Mouse (Mus musculus) mammary gland, adult 2 months (tissue): ENCODE measurements around the gene Olfr1411. TPM values are rescaled to one million over a fixed set of nuclear protein-coding genes. Genes with fewer than 3 reads are reported as not detected.

Experiments
- polyA plus RNA-seq: library from polyadenylated mRNA; depleted of rRNA; stranded (reverse); fragments of >200 nt; gene quantifications from 2 replicates; pipeline ENCODE4 v1.2.3, GENCODE M21; 2012; ENCODE audit warnings: low replicate concordance; rRNA removed

Olfr1411 gene
- polyA plus RNA-seq = not detected in 2 replicates

DNA sequence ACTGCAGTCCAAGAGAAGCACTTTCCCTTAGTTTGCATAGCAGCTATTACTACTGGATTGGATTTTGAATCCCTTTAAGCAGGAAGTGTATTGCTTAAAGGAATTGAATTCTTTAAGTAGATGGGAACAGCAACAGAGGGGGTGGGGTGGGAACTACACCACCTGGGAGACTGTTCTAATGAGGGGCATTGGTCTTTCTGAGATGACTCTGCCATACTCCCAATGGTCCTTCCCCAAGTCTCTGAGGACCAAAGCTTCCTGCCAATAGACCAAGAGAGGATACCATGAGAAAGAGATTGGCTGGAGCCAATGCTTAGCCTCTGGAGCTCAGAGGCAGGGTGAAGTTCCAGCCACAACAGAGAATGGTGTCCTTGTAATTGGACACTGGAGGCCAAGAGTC, at the start of gene Olfr1411:
TSS of gene Olfr1411 (plus strand) at position 301 of the 400 bp plus-strand sequence.

GRCm38 (mm10) chr1:92571022-92571421, 23.2 kb upstream of the Olfr1411 start, which contains the start of gene Olfr1413:
Gene Olfr1413 (plus strand): TSS chr1:92571322.

DNA sequence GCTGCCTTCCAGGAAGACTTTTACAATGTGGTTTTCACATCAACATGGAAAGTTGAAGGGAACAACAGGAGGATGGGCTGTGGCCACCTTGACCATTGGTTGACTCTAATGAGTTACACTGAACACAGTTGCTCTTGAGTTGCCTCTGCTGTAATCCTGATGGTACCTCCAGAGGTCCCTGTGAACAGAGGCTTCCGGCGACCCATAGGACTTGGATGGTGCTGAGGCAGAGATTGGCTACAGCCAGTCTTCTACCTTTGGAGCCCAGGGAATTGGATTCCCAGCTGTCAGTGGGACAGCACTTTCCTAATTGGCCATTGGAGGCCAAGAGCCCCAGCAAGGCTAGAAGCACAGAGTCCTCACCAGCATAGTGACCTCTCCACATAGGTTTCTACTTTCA, 8.7 kb upstream of the Olfr1411 start, which contains the start of gene Olfr1412:
TSS of gene Olfr1412 (plus strand) at position 301 of the 400 bp plus-strand sequence.

DNA sequence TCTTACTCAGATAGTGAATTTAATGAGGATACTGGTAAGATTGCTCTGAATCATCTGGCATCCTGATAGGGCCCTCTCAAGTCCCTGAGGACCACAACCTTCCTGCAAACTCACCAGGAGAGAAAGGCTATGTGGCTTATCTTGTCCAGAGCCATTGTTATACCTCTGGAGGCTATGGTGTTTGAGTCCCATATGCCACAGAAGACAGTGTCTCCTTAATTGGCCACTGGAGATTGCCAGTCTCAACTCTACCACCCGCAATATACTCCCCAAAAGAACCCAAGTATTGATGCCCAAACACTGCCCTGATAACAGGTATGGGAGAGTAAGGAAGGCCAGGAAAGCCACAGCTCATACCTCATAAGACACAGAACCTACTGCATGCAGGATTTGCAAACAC, 11.3 kb downstream of the Olfr1411 start, which contains the start of gene Olfr1410:
TSS of gene Olfr1410 (plus strand) at position 301 of the 400 bp plus-strand sequence.

GRCm38 (mm10) chr1:92617488-92617887, 23.3 kb downstream of the Olfr1411 start, which contains the start of gene Olfr12:
Gene Olfr12 (plus strand): TSS chr1:92617788.

DNA sequence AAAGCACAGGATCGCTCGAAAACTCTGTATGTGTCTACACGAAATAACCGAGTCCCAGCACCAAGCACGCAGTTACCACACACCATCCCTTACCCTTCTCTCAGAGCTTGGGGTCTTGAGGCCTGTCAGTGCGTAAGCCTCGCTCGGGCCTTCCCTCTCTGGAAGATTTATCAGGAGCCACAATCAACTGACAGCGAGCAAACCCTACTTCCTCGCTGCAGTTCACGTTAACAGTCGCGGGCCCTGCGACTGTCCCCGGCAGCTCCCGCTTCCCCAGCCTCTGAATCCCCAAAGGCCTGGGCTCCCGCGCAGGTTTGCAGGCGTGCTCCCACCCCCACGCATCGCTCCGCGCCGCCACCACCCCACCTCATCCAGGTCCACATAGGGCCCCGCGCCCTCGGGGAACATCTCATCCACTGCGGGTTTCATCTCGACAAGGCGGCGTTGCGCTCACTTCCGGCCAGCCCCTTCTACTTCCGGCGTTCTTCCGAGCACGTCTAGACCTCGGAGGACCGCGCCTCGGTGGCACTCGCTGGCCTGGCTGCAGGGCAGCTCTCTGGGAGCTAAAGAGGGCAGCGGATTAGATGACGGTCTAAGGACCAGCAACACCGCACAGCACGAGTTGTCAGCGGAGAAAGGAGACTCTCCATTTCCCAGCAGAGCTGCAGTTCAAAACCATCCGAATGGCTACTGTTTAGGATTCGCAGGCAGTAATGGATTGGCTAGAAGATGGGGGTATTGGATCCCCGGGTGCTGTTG, 47.5 kb downstream of the Olfr1411 start, which contains the start of gene Cops9:
TSS of gene Cops9 (minus strand) at position 472 of the 759 bp plus-strand sequence.

Other genes starting within 250 kb of the Olfr1411 start
- gene Ndufa10, start 120.6 kb upstream of the Olfr1411 start, polyA plus RNA-seq = 103 and 247 TPM in 2 replicates
- not detected in 2 replicates for gene Olfr1416, start 109.3 kb upstream of the Olfr1411 start, polyA plus RNA-seq
- gene Olfr1415, start 98.3 kb upstream of the Olfr1411 start, polyA plus RNA-seq = not detected in 2 replicates
- gene Olfr1414, start 75.8 kb upstream of the Olfr1411 start, polyA plus RNA-seq = not detected in 2 replicates
- gene Olfr1413, start 23.1 kb upstream of the Olfr1411 start, polyA plus RNA-seq = not detected in 2 replicates
- not detected in 2 replicates for gene Olfr1412, start 8.6 kb upstream of the Olfr1411 start, polyA plus RNA-seq
- gene Olfr1410, start 11.4 kb downstream of the Olfr1411 start, polyA plus RNA-seq = not detected in 2 replicates
- gene Olfr12, start 23.4 kb downstream of the Olfr1411 start, polyA plus RNA-seq = not detected in 2 replicates
- gene Cops9, start 47.6 kb downstream of the Olfr1411 start, polyA plus RNA-seq = 79.5 and 115 TPM in 2 replicates
- 0.81 and 1.2 TPM in 2 replicates for gene Otos, start 54.4 kb downstream of the Olfr1411 start, polyA plus RNA-seq
- gene Gpc1, start 237.2 kb downstream of the Olfr1411 start, polyA plus RNA-seq = 28.3 and 48.2 TPM in 2 replicates